Mouse (Mus musculus): Measurements from ENCODE around the gene Akap8l.

DNA sequence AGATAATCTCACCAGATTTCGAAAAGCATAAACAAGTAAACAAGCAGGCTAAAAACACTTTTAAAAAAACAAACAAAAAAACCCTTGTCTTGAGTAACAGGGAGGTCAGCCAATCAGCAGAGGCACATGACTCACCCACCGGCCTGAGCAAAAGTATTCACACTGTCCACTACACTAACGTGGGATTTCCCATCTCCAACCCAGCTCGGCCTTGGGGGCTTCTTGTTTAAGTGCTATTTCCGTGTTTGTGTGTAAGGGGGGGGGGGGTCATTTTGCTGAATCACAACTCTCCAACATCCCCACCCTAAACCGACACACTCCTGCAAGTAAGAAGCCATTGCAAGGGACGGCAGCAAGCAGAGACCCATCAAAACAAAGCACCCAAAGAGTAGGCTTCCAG is 67.1 kb downstream of the Akap8l start:
- TF ChIP-seq POLR2A (IDR thresholded peaks at IDR 0.05; ENCODE audit: extremely low read depth, insufficient read depth, low read length) (no peak), CTCF (IDR thresholded peaks at IDR 0.05; ENCODE audit: extremely low read depth, insufficient read depth, low read length) (no peak)

All from cortical plate, adult 2 months (tissue).